Mouse (Mus musculus) CH12.LX (cell line): ENCODE measurements at regions not wholly inside any gene's neighbourhood (a gene's known extent, or its start where the extent isn't known, plus 50 kb on each side); places are given as distances from the start of the nearest gene placed in this dataset.

Experiments used
- DNase-seq: peaks from one replicate; pipeline ENCODE4 v3.0.0-alpha.2; 2013; ENCODE audit errors: extremely low read depth
- H3K27ac ChIP-seq: 2 replicates; pipeline ENCODE4 v1.5.1; 2012; ENCODE audit warnings: low read depth, mild to moderate bottlenecking, control low read depth, moderate library complexity; ENCODE audit not compliant: insufficient read depth
- H3K27me3 ChIP-seq: replicated peaks from 2 replicates; pipeline ENCODE3; 2012; ENCODE audit warnings: inconsistent platforms
- H3K36me3 ChIP-seq, 2 experiments: replicated peaks in 1 of 2; 2 replicates each; pipeline versions ENCODE3 to v1.6.1; 2012; ENCODE audit warnings: inconsistent platforms in 1 of 2, low read length in 1 of 2, mild to moderate bottlenecking in 1 of 2, mixed read lengths in 1 of 2, moderate library complexity in 1 of 2; ENCODE audit not compliant: control insufficient read depth in 1 of 2, insufficient read depth in 1 of 2
- H3K4me1 ChIP-seq, 2 experiments: 2 replicates each; pipeline ENCODE4 v1.6.1; 2012; ENCODE audit warnings: inconsistent platforms in 1 of 2, moderate library complexity in 1 of 2; ENCODE audit not compliant: insufficient read depth in 2 of 2, control insufficient read depth in 1 of 2
- H3K4me2 ChIP-seq: 2 replicates; pipeline ENCODE4 v1.6.1; 2012; ENCODE audit warnings: low read depth, mild to moderate bottlenecking, control low read depth; ENCODE audit not compliant: poor library complexity, insufficient read depth, severe bottlenecking
- H3K4me3 ChIP-seq, 3 experiments: fragments of 150-350 bp in 1 of 3; sonication (generic) in 1 of 3; replicated peaks in 1 of 3; 2 replicates each; pipeline versions ENCODE3 to v1.5.1; 2011 to 2012; ENCODE audit warnings: low read depth in 2 of 3, low read length in 2 of 3, mild to moderate bottlenecking in 2 of 3, moderate library complexity in 2 of 3, control low read depth in 1 of 3, improper control_type of control experiment in 1 of 3, inconsistent platforms in 1 of 3, mixed read lengths in 1 of 3; ENCODE audit not compliant: poor library complexity in 1 of 3
- H3K79me2 ChIP-seq: replicated peaks from 2 replicates; pipeline ENCODE4 v1.6.1; 2012; ENCODE audit warnings: mild to moderate bottlenecking, moderate library complexity; ENCODE audit not compliant: control insufficient read depth, poor library complexity, insufficient read depth, severe bottlenecking; ENCODE audit errors: extremely low read depth
- H3K9ac ChIP-seq: 2 replicates; pipeline ENCODE4 v1.6.1; 2012; ENCODE audit warnings: low read depth, mild to moderate bottlenecking, control low read depth, moderate library complexity; ENCODE audit not compliant: insufficient read depth
- H3K9me3 ChIP-seq: replicated peaks from 2 replicates; pipeline ENCODE3; 2012; ENCODE audit warnings: low read length, inconsistent platforms, mixed read lengths
- BHLHE40 ChIP-seq: IDR thresholded peaks from 2 replicates; pipeline ENCODE4 v1.6.1; 2011; ENCODE audit warnings: mild to moderate bottlenecking, low read depth, low read length, improper control_type of control experiment
- ETS1 ChIP-seq: conservative IDR thresholded peaks from 2 replicates; pipeline ENCODE4 v1.6.1; 2012; ENCODE audit warnings: low read depth, mild to moderate bottlenecking, inconsistent platforms, low read length, improper control_type of control experiment, moderate library complexity
- JUN ChIP-seq: IDR thresholded peaks from 2 replicates; pipeline ENCODE4 v1.6.1; 2011; ENCODE audit warnings: low read depth, mild to moderate bottlenecking, low read length, improper control_type of control experiment, moderate library complexity; ENCODE audit not compliant: insufficient read depth
- KAT2A ChIP-seq: IDR thresholded peaks from 2 replicates; pipeline ENCODE4 v1.6.1; 2012; ENCODE audit warnings: low read length, improper control_type of control experiment, inconsistent platforms; ENCODE audit not compliant: insufficient replicate concordance
- MAFK ChIP-seq: IDR thresholded peaks from 2 replicates; pipeline ENCODE4 v1.6.1; 2011; ENCODE audit warnings: low read length, improper control_type of control experiment; ENCODE audit not compliant: insufficient replicate concordance
- MAX ChIP-seq: IDR thresholded peaks from 2 replicates; pipeline ENCODE4 v1.6.1; 2011; ENCODE audit warnings: low read length, improper control_type of control experiment
- MXI1 ChIP-seq: IDR thresholded peaks from 2 replicates; pipeline ENCODE4 v1.6.1; 2011; ENCODE audit warnings: mild to moderate bottlenecking, low read depth, low read length, improper control_type of control experiment
- MYC ChIP-seq: IDR thresholded peaks from 2 replicates; pipeline ENCODE4 v1.6.1; 2011; ENCODE audit warnings: low read depth, mild to moderate bottlenecking, improper control_type of control experiment, low read length
- NRF1 ChIP-seq: IDR thresholded peaks from 2 replicates; pipeline ENCODE4 v1.6.1; 2014; ENCODE audit warnings: low read depth, mild to moderate bottlenecking, inconsistent platforms, low read length, improper control_type of control experiment, moderate library complexity
- PAX5 ChIP-seq: IDR thresholded peaks from 2 replicates; pipeline ENCODE4 v1.6.1; 2012; ENCODE audit warnings: low read length, inconsistent platforms, mixed read lengths
- POLR2A ChIP-seq: IDR thresholded peaks from 2 replicates; pipeline ENCODE4 v1.6.1; 2011; ENCODE audit warnings: low read depth, mild to moderate bottlenecking, improper control_type of control experiment, low read length
- POLR2AphosphoS2 ChIP-seq: IDR thresholded peaks from 2 replicates; pipeline ENCODE4 v1.6.1; 2011; ENCODE audit warnings: low read depth, low read length, improper control_type of control experiment
- RAD21 ChIP-seq: IDR thresholded peaks from 2 replicates; pipeline ENCODE4 v1.6.1; 2011; ENCODE audit warnings: low read depth, mild to moderate bottlenecking, low read length, improper control_type of control experiment, moderate library complexity
- RCOR1 ChIP-seq: conservative IDR thresholded peaks from 2 replicates; pipeline ENCODE4 v1.6.1; 2012; ENCODE audit warnings: low read depth, mild to moderate bottlenecking, inconsistent platforms, low read length, improper control_type of control experiment
- SIN3A ChIP-seq: IDR thresholded peaks from 2 replicates; pipeline ENCODE4 v1.6.1; 2012; ENCODE audit warnings: low read length, improper control_type of control experiment, inconsistent platforms
- SMC3 ChIP-seq: IDR thresholded peaks from 2 replicates; pipeline ENCODE4 v1.6.1; 2011; ENCODE audit warnings: low read depth, low read length, improper control_type of control experiment
- TCF12 ChIP-seq: IDR thresholded peaks from 2 replicates; pipeline ENCODE4 v1.6.1; 2014; ENCODE audit warnings: low read depth, mild to moderate bottlenecking, inconsistent platforms, low read length, improper control_type of control experiment
- UBTF ChIP-seq: IDR thresholded peaks from 2 replicates; pipeline ENCODE4 v1.6.1; 2012; ENCODE audit warnings: low read depth, mild to moderate bottlenecking, inconsistent platforms, low read length, improper control_type of control experiment, moderate library complexity
- USF2 ChIP-seq: conservative IDR thresholded peaks from 2 replicates; pipeline ENCODE4 v1.6.1; 2011; ENCODE audit warnings: low read depth, low read length, improper control_type of control experiment
- ZKSCAN1 ChIP-seq: IDR thresholded peaks from 2 replicates; pipeline ENCODE4 v1.6.1; 2012; ENCODE audit warnings: low read depth, inconsistent platforms, low read length, improper control_type of control experiment, borderline replicate concordance
- ZNF384 ChIP-seq: IDR thresholded peaks from 2 replicates; pipeline ENCODE4 v1.6.1; 2012; ENCODE audit warnings: low read depth, low read length, improper control_type of control experiment, inconsistent platforms
- dilution Hi-C: fragments of 300-500 bp; cut with MboI; formaldehyde crosslinking; loops from 2 replicates; pipeline ENCODE4 v1.14.3; 2020; ENCODE audit warnings: low sequenced_read_pairs; ENCODE audit not compliant: extremely low pct_unique_long_range_greater_than_20kb, extremely low pct_ligation_motif_present
- in situ Hi-C: fragments of 300-500 bp; cut with MboI; formaldehyde crosslinking; loops from 3 replicates; pipeline ENCODE4 v1.14.3; 2019; ENCODE audit warnings: low sequenced_read_pairs, low pct_ligation_motif_present, low pct_unique_long_range_greater_than_20kb, mixed read lengths

DNA sequence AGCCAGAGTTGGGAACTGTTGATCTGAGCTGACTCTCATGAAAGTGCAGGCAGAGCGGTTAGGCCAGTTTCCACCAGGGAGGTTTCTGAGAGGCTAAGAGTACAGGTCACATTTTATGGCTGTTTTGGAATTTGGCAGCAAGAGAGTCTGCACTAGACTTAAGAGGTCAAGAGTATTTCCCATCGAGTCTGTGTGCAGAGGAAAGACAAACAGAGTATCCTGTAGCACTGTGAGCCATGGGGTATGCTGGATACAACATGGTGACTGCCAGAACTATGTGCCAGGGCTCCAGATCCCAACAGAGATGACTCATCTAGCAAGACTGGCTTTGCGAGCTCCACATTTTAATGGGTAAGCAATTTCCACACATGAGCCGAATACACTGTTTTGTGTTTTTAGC, 146.0 kb upstream of the Mpped2 start:
- H3K4me1 ChIP-seq, result no peaks in the 10 kb centered on the region
- H3K79me2 ChIP-seq, result no peaks in the 10 kb centered on the region
- H3K9ac ChIP-seq, result no peak overlapping the region
- H3K9me3 ChIP-seq, result peaks cover 59% of the 10 kb centered on the region
- H3K4me2 ChIP-seq, result no peak overlapping the region
- in situ Hi-C loops (no loop called here), dilution Hi-C loops (no loop called here)
- H3K27ac ChIP-seq, result no peak overlapping the region
- no peak overlapping the region for H3K4me3 ChIP-seq
- H3K36me3 ChIP-seq, result no peaks in the 10 kb centered on the region
- no peaks in the 10 kb centered on the region for H3K27me3 ChIP-seq
- DNase-seq, result no peak
- TF ChIP-seq ETS1 (no peak), UBTF (no peak), NRF1 (no peak), USF2 (no peak), MAX (no peak), MYC (no peak), PAX5 (no peak)

- in situ Hi-C loops (no loop called here), dilution Hi-C loops (no loop called here)
- no peak for DNase-seq
- Histone ChIP-seq H3K4me2 (no peak overlapping the region), H3K27me3 (no peaks in the 10 kb centered on the region), H3K36me3 (no peaks in the 10 kb centered on the region), H3K9ac (no peak overlapping the region), H3K9me3 (peaks cover 32% of the 10 kb centered on the region), H3K27ac (no peak overlapping the region), H3K4me1 (no peaks in the 10 kb centered on the region), H3K79me2 (no peaks in the 10 kb centered on the region), H3K4me3 (no peak overlapping the region)
- TF ChIP-seq KAT2A, result no peak
- no peak for TF ChIP-seq ZNF384
- TF ChIP-seq MYC, result no peak
- no peak for TF ChIP-seq RAD21
Measured at GRCm38 (mm10) chr2:106553666-106554065, 139.4 kb upstream of the Mpped2 start.

GRCm38 (mm10) chr2:106561571-106562090, 131.4 kb upstream of the Mpped2 start:
- dilution Hi-C loops, result no loop called here
- Histone ChIP-seq H3K79me2 (no peaks in the 10 kb centered on the region), H3K27ac (no peak overlapping the region), H3K27me3 (no peaks in the 10 kb centered on the region), H3K9me3 (peaks cover 52% of the 10 kb centered on the region), H3K4me1 (no peaks in the 10 kb centered on the region), H3K4me2 (no peak overlapping the region), H3K9ac (no peak overlapping the region), H3K4me3 (no peak overlapping the region), H3K36me3 (no peaks in the 10 kb centered on the region)
- no peak for DNase-seq
- in situ Hi-C loops, result no loop called here
- TF ChIP-seq MXI1 (no peak), TCF12 (no peak), USF2 (no peak), PAX5 (no peak), ZNF384 (no peak), POLR2AphosphoS2 (no peak), SMC3 (no peak), NRF1 (no peak), SIN3A (no peak), ETS1 (no peak), ZKSCAN1 (no peak), MAFK (no peak), RCOR1 (no peak), POLR2A (no peak), BHLHE40 (no peak), JUN (no peak), MYC (no peak)
